Comparison of ENCODE assay signal across 23 mouse cellular contexts in genomic region chr8:123193771-123194170, GRCm38 (mm10). TPM values are rescaled to one million over a fixed set of nuclear protein-coding genes. Genes with fewer than 3 reads are reported as not detected.
DNase-seq lines count a peak whose midpoint lies in the region; ATAC-seq and TF ChIP-seq lines count a peak whose summit lies in the region.
"Had no signal": no experiment of that assay in that cellular context is flagged by ENCODE, and none has a peak within 500 bp of the region (broad histone marks: within the 10 kb centered on the region; RNA-seq: fewer than 3 reads in every experiment).

No protein-coding gene starts in this region.

- H3K36me3 ChIP-seq in kidney, embryonic 14.5 days (ENCODE audit: control insufficient read depth, insufficient read depth, low read length) = no peaks in the 10 kb centered on the region
- H3K36me3 ChIP-seq in intestine, embryonic 16.5 days (ENCODE audit: control insufficient read depth, insufficient read depth, low read length) = no peaks in the 10 kb centered on the region
- H3K36me3 ChIP-seq: embryonic facial prominence, embryonic 10.5 days; G1E; heart, embryonic 10.5 days; hindbrain, embryonic 12.5 days had no signal

- H3K9ac ChIP-seq in kidney, embryonic 14.5 days (ENCODE audit: low read depth, low read length) = no peak overlapping the region
- H3K9ac ChIP-seq in intestine, embryonic 16.5 days (ENCODE audit: low read depth, low read length) = 0 out of 2 replicates have a peak overlapping the region, but pooled peaks have one; percentile 2
- H3K9ac ChIP-seq: forebrain, embryonic 13.5 days; forebrain, postnatal 0 days; hindbrain, embryonic 12.5 days had no signal

- no peak for ATAC-seq in kidney, embryonic 14.5 days (ENCODE audit: low FRiP score, low TSS enrichment)
- peak; percentile 37 for ATAC-seq in intestine, embryonic 16.5 days
- ATAC-seq: CD4-positive, CD25-positive, alpha-beta regulatory T cell, adult 4 months; forebrain, embryonic 13.5 days; forebrain, postnatal 0 days; hindbrain, embryonic 16.5 days had no signal

- H3K27ac ChIP-seq in gastrocnemius, adult 2 months = no peak overlapping the region
- H3K27ac ChIP-seq in kidney, embryonic 14.5 days (ENCODE audit: low read depth, low read length) = no peak overlapping the region
- H3K27ac ChIP-seq in intestine, embryonic 16.5 days (ENCODE audit: low read length) = peak overlapping the region; percentile 4; the same call in 1 of the 2 replicates
- H3K27ac ChIP-seq: embryonic facial prominence, embryonic 10.5 days; forebrain, embryonic 13.5 days; heart, embryonic 10.5 days; hindbrain, embryonic 12.5 days had no signal

- no peak overlapping the region for H3K4me2 ChIP-seq in kidney, embryonic 14.5 days (replicated peaks; ENCODE audit: low read depth, low read length)
- peak overlapping the region; percentile 14; the same call in 1 of the 2 replicates for H3K4me2 ChIP-seq in intestine, embryonic 16.5 days (ENCODE audit: low read depth, low read length)
- H3K4me2 ChIP-seq: forebrain, embryonic 13.5 days; hindbrain, embryonic 12.5 days had no signal

- no peaks in the 10 kb centered on the region for H3K9me3 ChIP-seq in kidney, embryonic 14.5 days (ENCODE audit: control insufficient read depth, low read length)
- no peaks in the 10 kb centered on the region for H3K9me3 ChIP-seq in intestine, embryonic 16.5 days (ENCODE audit: control insufficient read depth, low read length)
- H3K9me3 ChIP-seq: embryonic facial prominence, embryonic 10.5 days; forebrain, embryonic 13.5 days; G1E; heart, embryonic 10.5 days; hindbrain, embryonic 12.5 days had no signal

- H3K27me3 ChIP-seq in kidney, embryonic 14.5 days (ENCODE audit: control insufficient read depth, insufficient read depth, low read length) = no peaks in the 10 kb centered on the region
- H3K27me3 ChIP-seq in intestine, embryonic 16.5 days (replicated peaks; ENCODE audit: control insufficient read depth, insufficient read depth, low read length) = no peaks in the 10 kb centered on the region
- H3K27me3 ChIP-seq: forebrain, embryonic 13.5 days; hindbrain, embryonic 12.5 days had no signal

- peak; percentile 5 for DNase-seq in gastrocnemius, adult 2 months
- DNase-seq in gastrocnemius, adult 18-20 months (ENCODE audit: low spot score) = no peak
- peak; percentile 75 for DNase-seq in kidney, adult 9 months
- no peak for DNase-seq in adrenal gland, adult 18-20 months (ENCODE audit: low spot score in 2 of 2)
- DNase-seq in cerebellum, adult 9-11 months = no peak
- DNase-seq: adrenal gland, postnatal 14 days; B cell, adult 2 months; cerebellum, adult 11-12 months; cerebellum, postnatal 10 days; forebrain, postnatal 0 days; gastrocnemius, postnatal 36 days; heart, adult 11 months; heart, postnatal 10 days; heart, postnatal 4 days had no signal

- H3K4me3 ChIP-seq in gastrocnemius, adult 2 months = no peak overlapping the region
- H3K4me3 ChIP-seq in kidney, embryonic 14.5 days (ENCODE audit: low read length) = no peak overlapping the region
- no peak overlapping the region for H3K4me3 ChIP-seq in intestine, embryonic 16.5 days (ENCODE audit: low read length)
- H3K4me3 ChIP-seq: embryonic facial prominence, embryonic 10.5 days; forebrain, embryonic 13.5 days; heart, embryonic 10.5 days; hindbrain, embryonic 12.5 days had no signal

- no peak for TF ChIP-seq CTCF in gastrocnemius, adult 2 months (IDR thresholded peaks at IDR 0.05)

- H3K4me1 ChIP-seq in kidney, embryonic 14.5 days (ENCODE audit: control insufficient read depth, insufficient read depth, low read length) = no peaks in the 10 kb centered on the region
- peaks cover 21% of the 10 kb centered on the region for H3K4me1 ChIP-seq in intestine, embryonic 16.5 days (ENCODE audit: control insufficient read depth, insufficient read depth, low read length)
- H3K4me1 ChIP-seq: hindbrain, embryonic 12.5 days had no signal

- intact Hi-C loops in gastrocnemius, adult 2 months (cut with DNase I) = loop anchor here (10.0 kb wide), 1 partner anchor 359 kb away; no protein-coding TSS in a partner anchor

- WGBS in kidney, embryonic 14.5 days = 87% methylated on average over 9 of the region's 9 CpGs
- 72% methylated on average over 9 of the region's 9 CpGs for WGBS in intestine, embryonic 16.5 days

RNA-seq across cellular contexts. Expression of gene Dpep1, which starts 7.7 kb away (rescaled TPM):
- total RNA-seq in gastrocnemius, adult 2 months (2021) = 10 to 100 TPM; 13.6 to 16.7 TPM
- 10 to 100 TPM in 1 of 2 experiments, 1 to 10 TPM in 1; 8.9 to 14.4 TPM for total RNA-seq in gastrocnemius, adult 18-20 months (2021)
- polyA plus RNA-seq in kidney, embryonic 14.5 days (2014; fragmentation: Nextera tagmentation; extraction: Ambion mirVana) = 0.61 and 0.99 TPM in 2 replicates
- polyA plus RNA-seq in intestine, embryonic 16.5 days (2015; fragmentation: Nextera tagmentation; extraction: Ambion mirVana) = 7.5 and 12.6 TPM in 2 replicates
- 10 to 100 TPM; 45.0 to 48.5 TPM for total RNA-seq in adrenal gland, adult 18-20 months (2021)
- polyA plus RNA-seq: CD4-positive, CD25-positive, alpha-beta regulatory T cell, adult 4 months; forebrain, embryonic 13.5 days; G1E had no signal

RNA-seq across cellular contexts. Expression of gene Chmp1a, which starts 18.8 kb away (rescaled TPM):
- 10 to 100 TPM; 42.6 to 43.8 TPM for total RNA-seq in gastrocnemius, adult 2 months (2021)
- 10 to 100 TPM; 57.2 to 68.0 TPM for total RNA-seq in gastrocnemius, adult 18-20 months (2021)
- polyA plus RNA-seq in kidney, embryonic 14.5 days (2014; fragmentation: Nextera tagmentation; extraction: Ambion mirVana) = 78.5 and 85.2 TPM in 2 replicates
- 173 and 184 TPM in 2 replicates for polyA plus RNA-seq in intestine, embryonic 16.5 days (2015; fragmentation: Nextera tagmentation; extraction: Ambion mirVana)
- 10 to 100 TPM; 79.3 to 86.2 TPM for total RNA-seq in adrenal gland, adult 18-20 months (2021)

RNA-seq across cellular contexts. Expression of gene Spata33, which starts 18.9 kb away (rescaled TPM):
- 1 to 10 TPM; 1.2 to 1.8 TPM for total RNA-seq in gastrocnemius, adult 2 months (2021)
- 1 to 10 TPM in 1 of 2 experiments, under 1 TPM in 1; 0.83 to 2.1 TPM for total RNA-seq in gastrocnemius, adult 18-20 months (2021)
- polyA plus RNA-seq in kidney, embryonic 14.5 days (2014; fragmentation: Nextera tagmentation; extraction: Ambion mirVana) = 5.1 and 5.8 TPM in 2 replicates
- polyA plus RNA-seq in intestine, embryonic 16.5 days (2015; fragmentation: Nextera tagmentation; extraction: Ambion mirVana) = 1.7 and 2.7 TPM in 2 replicates
- 1 to 10 TPM; 3.4 to 3.6 TPM for total RNA-seq in adrenal gland, adult 18-20 months (2021)
- polyA plus RNA-seq: CD4-positive, CD25-positive, alpha-beta regulatory T cell, adult 4 months had no signal

RNA-seq across cellular contexts. Expression of gene Cdk10, which starts 30.9 kb away (rescaled TPM):
- 10 to 100 TPM; 13.0 to 15.2 TPM for total RNA-seq in gastrocnemius, adult 2 months (2021)
- total RNA-seq in gastrocnemius, adult 18-20 months (2021) = 10 to 100 TPM; 11.6 to 12.1 TPM
- polyA plus RNA-seq in kidney, embryonic 14.5 days (2014; fragmentation: Nextera tagmentation; extraction: Ambion mirVana) = 33.5 and 36.4 TPM in 2 replicates
- polyA plus RNA-seq in intestine, embryonic 16.5 days (2015; fragmentation: Nextera tagmentation; extraction: Ambion mirVana) = 23.7 and 27.8 TPM in 2 replicates
- total RNA-seq in adrenal gland, adult 18-20 months (2021) = 10 to 100 TPM; 49.6 to 62.2 TPM

RNA-seq across cellular contexts. Expression of gene Sult5a1, which starts 35.7 kb away (rescaled TPM):
- 1 to 10 TPM; 2.1 to 2.5 TPM for total RNA-seq in gastrocnemius, adult 2 months (2021)
- total RNA-seq in gastrocnemius, adult 18-20 months (2021) = 1 to 10 TPM; 1.7 to 2.2 TPM
- 8.3 and 8.7 TPM in 2 replicates for polyA plus RNA-seq in kidney, embryonic 14.5 days (2014; fragmentation: Nextera tagmentation; extraction: Ambion mirVana)
- polyA plus RNA-seq in intestine, embryonic 16.5 days (2015; fragmentation: Nextera tagmentation; extraction: Ambion mirVana) = 9.3 and 9.6 TPM in 2 replicates
- total RNA-seq in adrenal gland, adult 18-20 months (2021) = 10 to 100 TPM in 1 of 2 experiments, 1 to 10 TPM in 1; 9.2 to 12.2 TPM
- polyA plus RNA-seq: G1E had no signal

Comparison
In these comparisons a context has a peak if more than half of its experiments do, and no peak if none do; other contexts are left out.
1. DNase-seq: peak in gastrocnemius, adult 2 months (single experiment) and kidney, adult 9 months (single experiment); none in gastrocnemius, adult 18-20 months (single experiment), adrenal gland, adult 18-20 months (0 of 2) and cerebellum, adult 9-11 months (single experiment).